Mouse (Mus musculus): ENCODE data around the gene Ankib1. TPM values are rescaled to one million over a fixed set of nuclear protein-coding genes. Genes with fewer than 3 reads are reported as not detected.
"Not testable (repeated sequence)": the region's sequence is repeated elsewhere in the genome, so short reads cannot be mapped to it uniquely, and the experiment has no call there.

Ankib1 gene
- total and polyA plus RNA-seq, 3 experiments = 12.6 to 44.5 (median 42.2) TPM

DNA sequence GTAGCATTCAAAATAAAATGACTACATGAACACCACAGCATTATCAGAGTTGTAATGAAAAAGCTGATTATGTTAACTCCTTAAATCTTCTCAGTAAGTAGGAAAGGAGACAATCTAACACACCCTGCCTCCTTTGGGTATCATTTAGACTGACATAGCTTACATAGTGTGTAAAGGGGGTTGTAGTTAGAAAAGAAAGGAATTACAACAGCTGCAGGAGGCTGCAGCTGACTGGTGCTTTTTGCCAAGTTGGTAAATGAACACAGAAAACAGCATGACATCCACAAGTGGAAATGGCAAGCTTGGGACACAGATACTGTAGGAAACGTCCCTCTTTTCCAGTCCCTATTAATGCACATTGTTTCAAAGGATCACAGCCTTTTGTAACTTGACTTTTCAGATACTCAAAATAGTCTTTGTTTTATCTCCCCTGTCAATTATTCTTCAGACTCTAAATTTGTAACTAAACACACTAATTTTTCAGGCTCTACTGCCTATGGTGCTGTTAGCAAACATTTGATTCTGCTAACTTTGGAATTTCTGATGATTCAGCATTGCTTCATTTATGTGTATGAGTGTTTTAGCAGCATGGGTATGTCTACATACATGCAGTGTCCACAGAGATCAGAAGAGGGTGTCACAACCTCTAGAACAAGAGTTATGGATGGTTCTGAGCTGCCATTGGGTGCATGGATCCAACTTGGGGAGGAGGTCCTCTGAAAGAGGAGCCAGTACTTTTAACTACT, 17.8 kb downstream of the Ankib1 start:
- Histone ChIP-seq H3K4me1 (ENCODE audit: insufficient read depth, low read depth, low read length) (peaks cover 14% of the 10 kb centered on the region), H3K27me3 (ENCODE audit: insufficient read depth, low read length) (no peaks in the 10 kb centered on the region), H3K4me3 (ENCODE audit: low read depth, low read length) (no peak overlapping the region), H3K9me3 (replicated peaks) (no peaks in the 10 kb centered on the region), H3K36me3 (replicated peaks) (peaks cover 21% of the 10 kb centered on the region)
- DNase-seq (ENCODE audit: low spot score) (no peak), ATAC-seq (ENCODE audit: extremely low read depth, insufficient number of reproducible peaks, low FRiP score, poor library complexity, severe bottlenecking) (no peak)
- TF ChIP-seq GATA2 (IDR thresholded peaks at IDR 0.05; ENCODE audit: borderline replicate concordance, low read depth, low read length) (no peak), TAL1 (conservative IDR thresholded peaks at IDR 0.05; ENCODE audit: low read depth, low read length) (no peak), GATA1 (IDR thresholded peaks at IDR 0.05; ENCODE audit: borderline replicate concordance, low read length) (no peak), CTCF (IDR thresholded peaks at IDR 0.05; ENCODE audit: low read depth, low read length) (no peak), POLR2AphosphoS5 (IDR thresholded peaks at IDR 0.05; ENCODE audit: insufficient replicate concordance, low read depth, low read length) (no peak)

DNA sequence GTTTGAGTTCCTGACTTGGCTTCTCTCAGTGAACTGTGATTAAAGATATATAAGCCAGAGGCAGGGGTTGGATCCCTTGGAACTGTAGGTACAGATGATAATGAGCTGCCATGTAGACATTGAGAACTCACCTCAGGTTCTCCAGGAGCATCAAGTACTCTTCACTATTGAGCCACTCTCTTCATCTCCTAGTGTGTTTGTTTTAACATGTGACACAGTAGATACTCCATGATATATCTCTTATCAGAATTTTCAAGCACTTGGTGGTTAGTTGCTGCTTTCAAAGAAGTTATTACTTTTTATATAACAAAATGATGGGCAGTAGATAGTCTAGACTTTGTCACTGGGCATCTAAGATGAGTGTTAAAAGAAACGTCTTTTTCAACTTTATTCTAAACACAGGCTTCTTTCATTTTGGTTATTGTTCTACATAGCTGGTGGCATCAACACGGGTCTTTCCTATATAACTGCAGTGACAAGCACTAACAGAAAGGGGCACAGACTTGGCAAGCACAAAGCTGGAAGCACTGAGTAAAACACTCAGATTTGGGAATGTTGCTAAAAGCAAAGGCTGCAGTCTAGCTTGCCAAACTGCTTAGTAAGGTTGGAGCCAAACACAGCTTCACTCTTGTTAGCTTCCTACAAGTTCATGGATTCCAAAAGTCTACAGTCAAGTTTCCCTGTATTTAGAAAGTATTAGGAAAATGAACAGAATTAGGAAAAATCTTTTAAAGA, 18.6 kb downstream of the Ankib1 start:
- Histone ChIP-seq H3K4me1 (ENCODE audit: insufficient read depth, low read depth, low read length) (peaks cover 14% of the 10 kb centered on the region), H3K36me3 (replicated peaks) (peaks cover 21% of the 10 kb centered on the region), H3K4me3 (ENCODE audit: low read depth, low read length) (no peak overlapping the region), H3K27me3 (ENCODE audit: insufficient read depth, low read length) (no peaks in the 10 kb centered on the region), H3K9me3 (replicated peaks) (no peaks in the 10 kb centered on the region)
- DNase-seq (ENCODE audit: low spot score) = no peak
- no peak; the same call in 1 of the 2 replicates for ATAC-seq (ENCODE audit: extremely low read depth, insufficient number of reproducible peaks, low FRiP score, poor library complexity, severe bottlenecking)
- TF ChIP-seq GATA2 (IDR thresholded peaks at IDR 0.05; ENCODE audit: borderline replicate concordance, low read depth, low read length) (no peak), TAL1 (conservative IDR thresholded peaks at IDR 0.05; ENCODE audit: low read depth, low read length) (no peak), CTCF (IDR thresholded peaks at IDR 0.05; ENCODE audit: low read depth, low read length) (no peak), POLR2AphosphoS5 (IDR thresholded peaks at IDR 0.05; ENCODE audit: insufficient replicate concordance, low read depth, low read length) (no peak), GATA1 (IDR thresholded peaks at IDR 0.05; ENCODE audit: borderline replicate concordance, low read length) (no peak)

DNA sequence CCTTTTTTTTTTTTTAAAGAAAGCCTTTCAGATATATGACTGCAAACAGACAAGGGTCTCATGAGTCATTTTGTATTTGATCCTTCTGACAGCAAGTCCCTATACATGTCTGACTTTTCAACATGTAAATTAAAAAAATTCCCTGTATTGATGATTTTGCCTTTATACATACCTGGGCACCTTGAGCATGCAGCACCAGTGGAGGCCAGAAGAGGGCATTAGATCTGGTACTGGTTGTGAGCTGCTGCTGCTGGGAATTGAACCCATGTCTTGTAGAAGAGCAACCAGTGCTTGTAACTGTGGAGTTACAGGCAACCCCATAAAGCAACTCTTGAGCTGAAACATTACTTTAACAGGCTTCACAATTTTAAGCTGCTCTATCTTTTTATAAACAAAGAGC, 20.1 kb downstream of the Ankib1 start:
- H3K36me3 ChIP-seq (replicated peaks) = peaks cover 25% of the 10 kb centered on the region
- H3K4me1 ChIP-seq (ENCODE audit: insufficient read depth, low read depth, low read length) = peaks cover 14% of the 10 kb centered on the region
- ATAC-seq (ENCODE audit: extremely low read depth, insufficient number of reproducible peaks, low FRiP score, poor library complexity, severe bottlenecking) = no peak
- H3K4me3 ChIP-seq (ENCODE audit: low read depth, low read length) = no peak overlapping the region
- TF ChIP-seq POLR2AphosphoS5 (IDR thresholded peaks at IDR 0.05; ENCODE audit: insufficient replicate concordance, low read depth, low read length) = no peak
- TF ChIP-seq CTCF (IDR thresholded peaks at IDR 0.05; ENCODE audit: low read depth, low read length) = 0 out of 2 replicates have a peak, but pooled peaks have one; percentile 16
- no peaks in the 10 kb centered on the region for H3K27me3 ChIP-seq (ENCODE audit: insufficient read depth, low read length)
- DNase-seq (ENCODE audit: low spot score) = no peak
- H3K9me3 ChIP-seq (replicated peaks) = no peaks in the 10 kb centered on the region

DNA sequence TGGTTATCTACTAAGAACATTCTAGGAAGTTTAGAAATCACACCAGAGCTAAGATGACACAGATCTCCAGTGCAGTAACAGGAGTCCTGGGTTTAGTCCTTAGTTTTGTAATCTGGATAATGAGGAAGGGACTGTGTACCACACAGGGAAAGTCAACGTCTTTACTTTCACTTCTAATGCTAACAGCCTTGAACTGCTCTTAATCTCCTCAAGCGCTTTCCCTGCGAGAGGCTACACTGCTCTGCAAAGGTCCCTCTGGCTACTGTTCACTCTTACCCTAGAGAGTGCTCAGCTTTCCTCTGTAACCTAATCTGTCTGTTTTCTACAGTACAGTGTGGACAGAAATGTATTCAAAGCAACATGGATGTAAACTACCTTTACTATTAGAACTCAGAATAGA, 30.7 kb downstream of the Ankib1 start:
- Histone ChIP-seq H3K9me3 (replicated peaks) (no peaks in the 10 kb centered on the region), H3K27me3 (ENCODE audit: insufficient read depth, low read length) (no peaks in the 10 kb centered on the region), H3K4me3 (ENCODE audit: low read depth, low read length) (no peak overlapping the region), H3K4me1 (ENCODE audit: insufficient read depth, low read depth, low read length) (0 out of 2 replicates have a peak, but pooled peaks cover 2% of the 10 kb centered on the region), H3K36me3 (replicated peaks) (peaks cover 27% of the 10 kb centered on the region)
- ATAC-seq (ENCODE audit: extremely low read depth, insufficient number of reproducible peaks, low FRiP score, poor library complexity, severe bottlenecking) = no peak
- DNase-seq (ENCODE audit: low spot score) = no peak
- TF ChIP-seq POLR2AphosphoS5 (IDR thresholded peaks at IDR 0.05; ENCODE audit: insufficient replicate concordance, low read depth, low read length) (no peak), TAL1 (conservative IDR thresholded peaks at IDR 0.05; ENCODE audit: low read depth, low read length) (no peak)

DNA sequence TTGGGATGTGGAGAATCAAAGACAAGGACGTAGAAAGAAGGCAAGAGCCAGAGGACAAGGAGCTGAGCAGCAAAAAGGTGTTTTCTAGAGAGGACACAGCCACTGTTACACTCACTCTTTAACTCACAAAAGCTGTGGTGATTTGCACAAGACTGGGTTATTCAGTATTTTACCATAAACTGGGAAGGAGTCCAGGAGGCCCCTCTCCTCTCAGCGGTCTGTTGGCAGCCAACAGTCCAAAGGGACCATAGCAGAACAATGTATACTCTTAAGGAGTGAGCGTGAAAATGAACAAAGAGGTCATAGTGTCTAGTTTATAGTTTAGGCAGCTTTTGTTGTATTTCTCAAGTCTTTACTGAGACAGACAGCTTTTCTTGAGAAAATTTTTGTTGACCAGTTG, 31.2 kb downstream of the Ankib1 start:
- H3K36me3 ChIP-seq (replicated peaks) = peaks cover 31% of the 10 kb centered on the region
- no peaks in the 10 kb centered on the region for H3K27me3 ChIP-seq (ENCODE audit: insufficient read depth, low read length)
- no peak overlapping the region for H3K4me3 ChIP-seq (ENCODE audit: low read depth, low read length)
- TF ChIP-seq GATA1 (IDR thresholded peaks at IDR 0.05; ENCODE audit: borderline replicate concordance, low read length) = no peak
- TF ChIP-seq GATA2 (IDR thresholded peaks at IDR 0.05; ENCODE audit: borderline replicate concordance, low read depth, low read length) = no peak
- TF ChIP-seq CTCF (IDR thresholded peaks at IDR 0.05; ENCODE audit: low read depth, low read length) = no peak
- TF ChIP-seq POLR2AphosphoS5 (IDR thresholded peaks at IDR 0.05; ENCODE audit: insufficient replicate concordance, low read depth, low read length) = no peak
- TF ChIP-seq TAL1 (conservative IDR thresholded peaks at IDR 0.05; ENCODE audit: low read depth, low read length) = no peak
- no peak for DNase-seq (ENCODE audit: low spot score)
- ATAC-seq (ENCODE audit: extremely low read depth, insufficient number of reproducible peaks, low FRiP score, poor library complexity, severe bottlenecking) = no peak
- H3K9me3 ChIP-seq (replicated peaks) = no peaks in the 10 kb centered on the region
- H3K4me1 ChIP-seq (ENCODE audit: insufficient read depth, low read depth, low read length) = 0 out of 2 replicates have a peak, but pooled peaks cover 2% of the 10 kb centered on the region

DNA sequence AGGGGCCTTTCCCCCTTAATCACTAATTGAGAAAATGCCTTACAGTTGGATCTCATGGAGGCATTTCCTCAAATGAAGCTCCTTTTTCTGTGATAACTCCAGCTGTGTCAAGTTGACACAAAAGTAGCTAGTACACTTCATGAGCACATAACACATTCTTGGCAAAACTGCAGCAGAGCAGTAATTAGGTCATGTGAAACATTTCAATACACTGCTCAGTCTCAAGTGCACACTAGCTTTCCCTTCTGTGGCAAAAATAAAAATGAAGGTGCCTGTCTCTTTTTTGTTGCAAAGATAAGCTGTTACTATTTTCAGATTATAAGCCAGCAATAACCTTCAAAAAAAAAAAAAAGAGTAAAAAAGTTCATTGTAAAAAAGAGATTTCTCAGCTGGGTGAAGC, 52.2 kb downstream of the Ankib1 start:
- H3K36me3 ChIP-seq (replicated peaks) = peaks cover 33% of the 10 kb centered on the region
- H3K27me3 ChIP-seq (ENCODE audit: insufficient read depth, low read length); ATAC-seq (ENCODE audit: extremely low read depth, insufficient number of reproducible peaks, low FRiP score, poor library complexity, severe bottlenecking); H3K4me3 ChIP-seq (ENCODE audit: low read depth, low read length); H3K9me3 ChIP-seq (replicated peaks); H3K4me1 ChIP-seq (ENCODE audit: insufficient read depth, low read depth, low read length); DNase-seq (ENCODE audit: low spot score): not testable (repeated sequence)

DNA sequence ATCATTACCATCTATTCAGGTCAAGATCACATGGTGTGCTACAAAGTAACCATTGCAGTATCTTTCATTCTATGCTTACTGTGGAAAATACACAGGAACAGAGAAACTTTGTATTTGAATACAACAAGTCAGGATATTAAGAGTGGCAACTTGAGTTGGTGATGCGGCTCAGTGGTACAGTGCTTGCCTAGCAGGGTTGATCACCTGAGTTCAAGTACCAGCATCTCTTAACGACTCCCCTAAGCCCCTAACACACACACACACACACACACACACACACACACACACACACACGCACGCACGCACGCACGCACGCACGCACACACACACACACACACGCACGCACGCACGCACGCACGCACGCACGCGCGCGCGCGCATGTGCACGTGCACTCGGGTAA, 69.9 kb downstream of the Ankib1 start:
- not testable (repeated sequence) for DNase-seq (ENCODE audit: low spot score); H3K27me3 ChIP-seq (ENCODE audit: insufficient read depth, low read length); ATAC-seq (ENCODE audit: extremely low read depth, insufficient number of reproducible peaks, low FRiP score, poor library complexity, severe bottlenecking); H3K4me1 ChIP-seq (ENCODE audit: insufficient read depth, low read depth, low read length); H3K9me3 ChIP-seq (replicated peaks); H3K4me3 ChIP-seq (ENCODE audit: low read depth, low read length)
- peaks cover 34% of the 10 kb centered on the region for H3K36me3 ChIP-seq (replicated peaks)
